Mouse (Mus musculus): ENCODE results near the gene Cyb5r2. TPM values are rescaled to one million over a fixed set of nuclear protein-coding genes. Genes with fewer than 3 reads are reported as not detected.

The Cyb5r2 gene
- 0.28 TPM in 1 of 2 replicates, not detected in the other for polyA plus RNA-seq (2015; fragmentation: Nextera tagmentation; extraction: Ambion mirVana)

DNA sequence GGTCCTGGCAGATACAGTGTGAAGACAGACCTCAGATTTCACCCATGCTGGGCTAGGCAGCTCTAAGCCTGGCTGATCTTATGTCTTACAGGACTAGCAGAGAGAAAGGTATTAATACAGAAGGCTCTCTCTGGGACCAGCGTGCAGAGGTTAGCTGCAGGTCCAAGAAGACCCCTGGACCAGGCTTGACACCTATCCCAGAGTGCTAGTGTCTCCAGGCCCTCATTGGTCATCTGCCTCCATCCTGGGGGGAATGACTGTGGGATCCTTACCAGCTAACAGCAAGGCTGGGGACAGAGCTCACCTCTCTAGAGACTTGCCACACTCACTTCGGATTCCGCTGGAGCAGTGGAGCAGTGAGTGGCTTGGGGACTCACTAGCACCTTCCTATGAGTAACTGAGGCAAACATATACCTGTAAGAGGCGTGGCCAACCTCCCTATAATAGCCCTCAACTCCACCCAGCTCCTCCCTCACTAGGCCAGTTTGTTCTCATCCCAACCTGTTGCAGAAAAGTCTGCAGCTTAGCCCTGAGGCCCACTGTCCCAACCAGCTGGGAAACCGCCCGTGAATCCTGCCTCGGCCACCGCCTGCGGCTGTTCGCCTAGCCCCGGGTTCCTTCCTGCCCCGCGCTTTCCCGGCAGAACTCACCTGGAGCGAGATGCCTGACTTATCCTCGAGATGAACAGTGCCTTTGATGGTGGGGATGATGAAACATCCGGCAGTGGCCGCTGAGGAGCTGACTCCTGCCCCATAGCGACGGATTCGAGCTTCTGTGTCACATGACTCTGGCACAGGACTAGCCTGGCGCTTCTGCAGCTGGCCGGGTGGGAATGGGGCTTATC is at the start of gene Cyb5r2:
Gene Cyb5r2, minus strand, starts transcription at position 725 of the 844 bp plus-strand sequence.
- H3K27ac ChIP-seq, result no peak within 1 kb of the TSS
- no peaks in the 10 kb centered on the region for H3K27me3 ChIP-seq
- ATAC-seq (replicated peaks; ENCODE audit: low FRiP score), result peak; percentile 82
- H3K4me2 ChIP-seq, result peak within 1 kb of the TSS; percentile 63
- peak within 1 kb of the TSS; percentile 32 for H3K4me3 ChIP-seq (replicated peaks)
- H3K9me3 ChIP-seq (replicated peaks), result no peaks in the 10 kb centered on the region
- H3K36me3 ChIP-seq, result no peaks in the 10 kb centered on the region
- no peak within 1 kb of the TSS for H3K9ac ChIP-seq
- 11% methylated on average over 23 of the region's 23 CpGs for WGBS
- peaks cover 5% of the 10 kb centered on the region for H3K4me1 ChIP-seq

DNA sequence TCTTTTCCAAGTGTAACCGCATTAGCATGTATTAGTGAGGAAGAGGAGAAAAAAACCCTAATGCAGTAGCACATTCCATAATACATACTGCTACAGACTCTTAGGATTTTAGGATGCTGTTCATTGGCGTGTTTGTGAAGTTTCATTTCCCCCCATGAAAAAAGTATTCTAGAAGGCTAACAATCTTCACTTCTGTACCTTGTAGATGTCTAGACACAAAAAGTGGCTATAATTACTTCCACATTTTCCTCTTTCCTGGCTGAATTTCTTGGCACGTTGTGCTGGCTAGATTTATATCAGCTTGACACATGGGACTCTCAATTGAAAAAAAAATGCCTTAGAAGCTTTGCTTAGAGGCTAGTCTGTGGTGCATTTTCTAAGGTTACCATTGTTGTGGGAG is 44.3 kb upstream of the Cyb5r2 start:
- no peaks in the 10 kb centered on the region for H3K9me3 ChIP-seq (replicated peaks)
- H3K4me2 ChIP-seq, result no peak overlapping the region
- H3K9ac ChIP-seq, result no peak overlapping the region
- H3K4me3 ChIP-seq (replicated peaks), result no peak overlapping the region
- WGBS, result 52% methylated on average over 3 of the region's 3 CpGs
- ATAC-seq (replicated peaks; ENCODE audit: low FRiP score), result no peak
- H3K4me1 ChIP-seq, result no peaks in the 10 kb centered on the region
- no peak overlapping the region for H3K27ac ChIP-seq
- no peaks in the 10 kb centered on the region for H3K27me3 ChIP-seq
- no peaks in the 10 kb centered on the region for H3K36me3 ChIP-seq

- Histone ChIP-seq H3K27ac (no peak within 1 kb of the TSS), H3K27me3 (no peaks in the 10 kb centered on the region), H3K4me2 (no peak within 1 kb of the TSS), H3K4me3 (replicated peaks) (no peak within 1 kb of the TSS), H3K36me3 (no peaks in the 10 kb centered on the region), H3K9me3 (replicated peaks) (no peaks in the 10 kb centered on the region), H3K9ac (no peak within 1 kb of the TSS), H3K4me1 (no peaks in the 10 kb centered on the region)
- ATAC-seq (replicated peaks; ENCODE audit: low FRiP score), result no peak
- 88% methylated on average over 2 of the region's 2 CpGs for WGBS
These were observed 43.3 kb upstream of the Cyb5r2 start, which contains the start of gene Ovch2 for GRCm38 (mm10) chr7:107801108-107801507. TSS of gene Ovch2 (minus strand) at chr7:107801208.

DNA sequence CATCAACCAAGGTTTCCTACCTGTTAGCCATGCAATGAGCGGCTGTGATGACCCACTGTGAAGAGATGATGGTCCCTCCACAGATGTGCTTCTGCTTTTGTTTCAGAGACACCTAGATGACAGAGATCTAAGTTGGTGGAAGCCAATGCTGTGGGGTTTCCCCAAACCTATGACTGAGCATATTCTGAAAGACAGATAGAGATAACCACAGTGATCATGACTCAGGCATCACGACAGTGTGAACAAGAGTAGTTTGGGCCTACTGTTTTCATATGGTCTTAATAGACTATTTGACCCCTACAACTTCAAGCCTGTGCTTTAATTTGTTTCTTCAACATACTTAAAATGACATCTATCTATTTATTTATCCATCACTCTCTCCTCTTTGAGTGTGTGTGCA is 38.7 kb upstream of the Cyb5r2 start:
- H3K36me3 ChIP-seq, result no peaks in the 10 kb centered on the region
- H3K9ac ChIP-seq, result no peak overlapping the region
- H3K4me3 ChIP-seq (replicated peaks), result no peak overlapping the region
- no peaks in the 10 kb centered on the region for H3K4me1 ChIP-seq
- no peak overlapping the region for H3K27ac ChIP-seq
- H3K9me3 ChIP-seq (replicated peaks), result no peaks in the 10 kb centered on the region
- no peaks in the 10 kb centered on the region for H3K27me3 ChIP-seq
- H3K4me2 ChIP-seq, result no peak overlapping the region
- ATAC-seq (replicated peaks; ENCODE audit: low FRiP score), result no peak
- WGBS, result 92% methylated on average over 2 of the region's 2 CpGs

GRCm38 (mm10) chr7:107787977-107788620 is 30.3 kb upstream of the Cyb5r2 start:
- 55% methylated on average over 3 of the region's 3 CpGs for WGBS
- H3K36me3 ChIP-seq, result no peaks in the 10 kb centered on the region
- no peak overlapping the region for H3K27ac ChIP-seq
- no peak for ATAC-seq (replicated peaks; ENCODE audit: low FRiP score)
- H3K9me3 ChIP-seq (replicated peaks), result no peaks in the 10 kb centered on the region
- no peak overlapping the region for H3K4me3 ChIP-seq (replicated peaks)
- H3K9ac ChIP-seq, result no peak overlapping the region
- no peak overlapping the region for H3K4me2 ChIP-seq
- H3K27me3 ChIP-seq, result no peaks in the 10 kb centered on the region
- no peaks in the 10 kb centered on the region for H3K4me1 ChIP-seq

DNA sequence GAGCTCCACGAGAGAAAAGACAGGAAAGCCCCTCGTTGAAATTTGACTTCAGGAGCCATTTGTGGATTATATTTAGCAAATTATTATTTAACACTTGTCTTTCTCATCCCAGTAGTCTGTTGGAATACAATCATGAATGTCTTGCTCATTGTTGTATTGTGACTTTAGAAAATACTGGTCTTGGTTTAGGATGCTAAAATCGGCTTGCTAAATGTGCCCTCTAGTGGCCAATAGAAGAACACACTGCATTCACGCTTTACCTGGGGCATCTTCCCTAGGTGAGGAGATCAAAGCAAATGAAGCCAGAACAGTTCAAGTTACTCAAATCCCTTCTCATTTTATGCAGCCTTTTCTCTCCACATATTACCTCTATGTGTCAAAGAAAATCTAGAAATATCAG is 21.8 kb upstream of the Cyb5r2 start:
- no peak for ATAC-seq (replicated peaks; ENCODE audit: low FRiP score)
- H3K27me3 ChIP-seq, result no peaks in the 10 kb centered on the region
- 47% methylated on average over 4 of the region's 4 CpGs for WGBS
- H3K4me2 ChIP-seq, result no peak overlapping the region
- no peak overlapping the region for H3K9ac ChIP-seq
- H3K36me3 ChIP-seq, result no peaks in the 10 kb centered on the region
- H3K9me3 ChIP-seq (replicated peaks), result no peaks in the 10 kb centered on the region
- no peak overlapping the region for H3K27ac ChIP-seq
- H3K4me3 ChIP-seq (replicated peaks), result no peak overlapping the region
- no peaks in the 10 kb centered on the region for H3K4me1 ChIP-seq

- no peak for ATAC-seq (replicated peaks; ENCODE audit: low FRiP score)
- Histone ChIP-seq H3K27me3 (no peaks in the 10 kb centered on the region), H3K9ac (no peak overlapping the region), H3K4me2 (no peak overlapping the region), H3K4me3 (replicated peaks) (no peak overlapping the region), H3K4me1 (no peaks in the 10 kb centered on the region), H3K36me3 (no peaks in the 10 kb centered on the region), H3K9me3 (replicated peaks) (no peaks in the 10 kb centered on the region), H3K27ac (no peak overlapping the region)
- WGBS, result 56% methylated on average over 1 of the region's 1 CpGs
These were observed 20.4 kb upstream of the Cyb5r2 start for GRCm38 (mm10) chr7:107778216-107778615.

GRCm38 (mm10) chr7:107770812-107771211 is 13.0 kb upstream of the Cyb5r2 start:
- no peak for ATAC-seq (replicated peaks; ENCODE audit: low FRiP score)
- H3K9me3 ChIP-seq (replicated peaks), result no peaks in the 10 kb centered on the region
- 57% methylated on average over 6 of the region's 6 CpGs for WGBS

GRCm38 (mm10) chr7:107756748-107757147 is 1.1 kb downstream of the Cyb5r2 start:
- no peaks in the 10 kb centered on the region for H3K9me3 ChIP-seq (replicated peaks)
- H3K36me3 ChIP-seq, result no peaks in the 10 kb centered on the region
- peaks cover 5% of the 10 kb centered on the region for H3K4me1 ChIP-seq
- H3K4me2 ChIP-seq, result no peak overlapping the region
- no peak overlapping the region for H3K4me3 ChIP-seq (replicated peaks)
- H3K27ac ChIP-seq, result no peak overlapping the region
- H3K9ac ChIP-seq, result no peak overlapping the region
- no peak for ATAC-seq (replicated peaks; ENCODE audit: low FRiP score)
- H3K27me3 ChIP-seq, result no peaks in the 10 kb centered on the region
- WGBS, result 91% methylated on average over 2 of the region's 2 CpGs

More at GRCm38 (mm10) chr7:107770812-107771211, 13.0 kb upstream of the Cyb5r2 start:
- Histone ChIP-seq H3K4me1 (no peaks in the 10 kb centered on the region), H3K27me3 (no peaks in the 10 kb centered on the region), H3K4me2 (no peak overlapping the region), H3K4me3 (replicated peaks) (no peak overlapping the region), H3K27ac (no peak overlapping the region), H3K9ac (no peak overlapping the region), H3K36me3 (no peaks in the 10 kb centered on the region)

DNA sequence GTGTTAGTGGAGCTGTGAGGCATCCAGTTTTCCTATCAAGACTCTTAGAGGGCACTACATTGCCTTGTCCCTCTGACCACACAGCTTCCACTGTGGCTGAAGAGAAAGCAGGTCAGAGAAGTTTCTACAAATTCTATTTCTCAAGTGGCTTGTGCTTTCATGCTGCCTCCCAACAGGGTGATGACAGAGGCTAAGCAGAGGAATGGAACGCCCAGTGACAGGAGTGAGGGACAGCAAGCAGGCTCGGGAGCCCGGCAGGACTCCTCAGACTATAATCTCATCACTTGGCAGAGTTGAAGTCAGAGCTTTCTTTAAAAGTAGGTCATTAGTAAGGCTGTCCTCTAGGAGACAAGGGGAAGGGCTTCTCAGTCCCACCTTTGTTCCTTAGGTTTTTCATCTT is 1.9 kb downstream of the Cyb5r2 start:
- no peaks in the 10 kb centered on the region for H3K36me3 ChIP-seq
- H3K27ac ChIP-seq, result no peak overlapping the region
- WGBS, result 78% methylated on average over 3 of the region's 3 CpGs
- H3K4me3 ChIP-seq (replicated peaks), result no peak overlapping the region
- H3K27me3 ChIP-seq, result no peaks in the 10 kb centered on the region
- H3K4me1 ChIP-seq, result peaks cover 5% of the 10 kb centered on the region
- no peak overlapping the region for H3K4me2 ChIP-seq
- ATAC-seq (replicated peaks; ENCODE audit: low FRiP score), result no peak
- H3K9ac ChIP-seq, result no peak overlapping the region
- no peaks in the 10 kb centered on the region for H3K9me3 ChIP-seq (replicated peaks)

- Histone ChIP-seq H3K9me3 (replicated peaks) (no peaks in the 10 kb centered on the region), H3K36me3 (no peaks in the 10 kb centered on the region), H3K4me3 (replicated peaks) (no peak overlapping the region), H3K27ac (no peak overlapping the region), H3K9ac (no peak overlapping the region), H3K4me2 (no peak overlapping the region), H3K4me1 (no peaks in the 10 kb centered on the region), H3K27me3 (no peaks in the 10 kb centered on the region)
- 79% methylated on average over 10 of the region's 10 CpGs for WGBS
- ATAC-seq (replicated peaks; ENCODE audit: low FRiP score), result no peak
These were observed 5.8 kb downstream of the Cyb5r2 start for GRCm38 (mm10) chr7:107752031-107752520.

DNA sequence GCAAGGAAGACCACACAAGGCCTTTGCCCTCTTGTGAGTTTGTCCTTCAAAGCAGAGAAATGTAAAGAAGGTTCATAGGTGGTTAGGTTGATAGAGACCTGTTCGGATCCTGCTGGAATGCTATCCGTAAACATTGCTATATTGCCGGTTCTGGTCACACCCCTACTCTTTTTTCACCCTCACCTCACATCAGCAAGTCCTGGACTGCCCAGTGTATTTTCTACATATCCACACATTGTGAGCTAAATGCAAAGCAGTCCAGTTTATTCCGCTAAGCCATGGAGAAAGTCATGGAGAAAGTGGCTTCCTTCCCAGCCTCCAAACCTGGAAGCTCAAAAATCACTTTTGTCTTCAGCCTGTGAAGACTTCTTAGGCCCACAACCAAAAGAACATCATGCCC is 8.1 kb downstream of the Cyb5r2 start:
- Histone ChIP-seq H3K27me3 (no peaks in the 10 kb centered on the region), H3K36me3 (no peaks in the 10 kb centered on the region), H3K27ac (no peak overlapping the region), H3K4me1 (no peaks in the 10 kb centered on the region), H3K4me3 (replicated peaks) (no peak overlapping the region), H3K9me3 (replicated peaks) (no peaks in the 10 kb centered on the region), H3K9ac (no peak overlapping the region), H3K4me2 (no peak overlapping the region)
- WGBS, result 87% methylated on average over 4 of the region's 4 CpGs
- no peak for ATAC-seq (replicated peaks; ENCODE audit: low FRiP score)

Data from kidney, embryonic 15.5 days (tissue).